Mouse (Mus musculus): ENCODE measurements around the gene Pcbp3. TPM values are rescaled to one million over a fixed set of nuclear protein-coding genes. Genes with fewer than 3 reads are reported as not detected.

Pcbp3 gene
- polyA plus RNA-seq, 1 experiment = 0.32 TPM

DNA sequence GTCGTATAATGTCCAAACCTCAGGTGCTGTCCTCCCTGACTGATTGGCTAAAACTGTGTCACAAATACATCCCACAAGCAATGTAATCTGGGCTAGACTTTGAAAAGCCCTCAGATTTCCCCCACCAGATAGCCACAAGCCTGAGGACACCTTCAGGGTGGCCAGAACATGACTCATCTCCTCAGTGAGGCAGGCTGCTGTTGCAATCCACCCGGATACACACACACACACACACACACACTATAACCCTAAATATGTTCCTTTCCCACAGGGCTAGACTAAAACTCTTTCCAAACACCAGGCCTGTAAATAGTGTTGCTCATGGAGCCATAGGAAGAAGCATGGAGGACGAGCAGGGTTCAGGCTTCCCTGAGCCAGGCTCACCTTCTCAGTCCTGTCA is 58.6 kb downstream of the Pcbp3 start:
- H3K4me1 ChIP-seq (ENCODE audit: control insufficient read depth) = peaks cover 53% of the 10 kb centered on the region

DNA sequence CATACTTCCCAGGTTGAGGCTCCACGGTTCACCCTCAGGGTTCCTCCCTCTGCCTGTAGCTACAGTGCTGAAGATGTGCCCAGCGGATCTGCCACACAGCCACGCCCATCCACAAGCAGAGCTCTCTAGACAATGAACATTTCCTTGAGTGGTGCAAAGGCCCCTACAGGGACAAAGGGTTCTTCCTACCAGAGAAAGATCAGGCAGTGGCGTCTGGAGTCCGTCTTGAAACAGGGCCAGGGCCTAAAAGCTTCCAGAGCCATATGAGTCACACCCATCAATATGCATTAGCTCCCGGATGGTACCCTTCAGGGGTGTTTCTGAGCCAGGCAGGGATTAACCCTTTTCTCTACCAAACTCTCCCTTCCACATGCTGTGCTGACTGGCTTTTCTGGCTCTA is 59.1 kb downstream of the Pcbp3 start:
- Histone ChIP-seq H3K27me3 (ENCODE audit: control insufficient read depth) (no peaks in the 10 kb centered on the region), H3K4me3 (replicated peaks) (no peak overlapping the region), H3K36me3 (ENCODE audit: control insufficient read depth) (no peaks in the 10 kb centered on the region), H3K9me3 (ENCODE audit: control insufficient read depth, low read length) (no peaks in the 10 kb centered on the region), H3K4me1 (ENCODE audit: control insufficient read depth) (peaks cover 55% of the 10 kb centered on the region)
- TF ChIP-seq GATA1 (IDR thresholded peaks at IDR 0.05; ENCODE audit: low read length) (no peak), TAL1 (IDR thresholded peaks at IDR 0.05; ENCODE audit: low read length) (no peak)

More for the DNA sequence above, 58.6 kb downstream of the Pcbp3 start:
- H3K9me3 ChIP-seq (ENCODE audit: control insufficient read depth, low read length) = no peaks in the 10 kb centered on the region
- H3K4me3 ChIP-seq (replicated peaks) = no peak overlapping the region
- no peaks in the 10 kb centered on the region for H3K36me3 ChIP-seq (ENCODE audit: control insufficient read depth)
- TF ChIP-seq GATA1 (IDR thresholded peaks at IDR 0.05; ENCODE audit: low read length) = no peak
- TF ChIP-seq TAL1 (IDR thresholded peaks at IDR 0.05; ENCODE audit: low read length) = no peak
- H3K27me3 ChIP-seq (ENCODE audit: control insufficient read depth) = no peaks in the 10 kb centered on the region

DNA sequence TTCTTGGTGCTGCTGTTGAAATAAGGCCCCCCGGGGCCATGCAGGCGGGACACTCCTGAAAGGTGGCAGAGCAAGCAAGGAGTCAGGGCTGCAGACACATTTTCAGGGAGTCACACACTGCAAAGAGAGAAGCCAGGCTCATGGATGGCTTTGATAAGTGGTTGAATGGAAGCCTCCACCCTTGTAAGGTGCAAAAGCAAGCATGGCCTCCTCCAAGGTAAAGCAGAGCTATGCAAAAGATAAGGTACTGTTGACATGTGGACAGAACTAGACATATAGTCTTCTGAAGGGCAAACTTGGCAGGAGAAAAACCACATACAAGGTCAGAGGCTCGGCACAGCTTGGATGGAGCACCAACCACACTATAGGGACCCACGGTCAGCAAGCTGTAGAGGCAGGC is 63.3 kb downstream of the Pcbp3 start:
- TF ChIP-seq TAL1 (IDR thresholded peaks at IDR 0.05; ENCODE audit: low read length) (no peak), GATA1 (IDR thresholded peaks at IDR 0.05; ENCODE audit: low read length) (no peak)
- H3K4me3 ChIP-seq (replicated peaks) = no peak overlapping the region
- H3K36me3 ChIP-seq (ENCODE audit: control insufficient read depth) = no peaks in the 10 kb centered on the region
- no peaks in the 10 kb centered on the region for H3K9me3 ChIP-seq (ENCODE audit: control insufficient read depth, low read length)
- H3K4me1 ChIP-seq (ENCODE audit: control insufficient read depth) = peaks cover 18% of the 10 kb centered on the region
- no peaks in the 10 kb centered on the region for H3K27me3 ChIP-seq (ENCODE audit: control insufficient read depth)

DNA sequence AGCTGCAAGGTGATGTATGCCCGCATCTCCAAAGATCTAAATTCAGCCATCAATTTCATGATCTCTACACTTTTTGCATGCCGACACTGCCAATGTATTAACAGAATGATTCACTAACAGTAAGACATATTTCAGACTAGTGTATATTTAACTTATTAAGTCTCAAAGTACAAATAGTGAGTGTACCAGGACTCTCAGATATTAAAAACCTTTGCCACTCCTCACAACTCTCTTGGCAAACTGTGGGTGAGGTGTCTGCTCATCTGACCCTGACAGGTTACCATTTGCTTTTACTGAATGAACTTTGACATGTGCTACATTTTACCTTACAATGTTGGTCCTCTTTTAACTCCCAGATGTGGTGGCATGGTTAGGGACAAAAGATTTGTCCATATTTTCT is 70.2 kb downstream of the Pcbp3 start:
- no peaks in the 10 kb centered on the region for H3K9me3 ChIP-seq (ENCODE audit: control insufficient read depth, low read length)
- no peaks in the 10 kb centered on the region; the same call in 1 of the 2 replicates for H3K4me1 ChIP-seq (ENCODE audit: control insufficient read depth)

DNA sequence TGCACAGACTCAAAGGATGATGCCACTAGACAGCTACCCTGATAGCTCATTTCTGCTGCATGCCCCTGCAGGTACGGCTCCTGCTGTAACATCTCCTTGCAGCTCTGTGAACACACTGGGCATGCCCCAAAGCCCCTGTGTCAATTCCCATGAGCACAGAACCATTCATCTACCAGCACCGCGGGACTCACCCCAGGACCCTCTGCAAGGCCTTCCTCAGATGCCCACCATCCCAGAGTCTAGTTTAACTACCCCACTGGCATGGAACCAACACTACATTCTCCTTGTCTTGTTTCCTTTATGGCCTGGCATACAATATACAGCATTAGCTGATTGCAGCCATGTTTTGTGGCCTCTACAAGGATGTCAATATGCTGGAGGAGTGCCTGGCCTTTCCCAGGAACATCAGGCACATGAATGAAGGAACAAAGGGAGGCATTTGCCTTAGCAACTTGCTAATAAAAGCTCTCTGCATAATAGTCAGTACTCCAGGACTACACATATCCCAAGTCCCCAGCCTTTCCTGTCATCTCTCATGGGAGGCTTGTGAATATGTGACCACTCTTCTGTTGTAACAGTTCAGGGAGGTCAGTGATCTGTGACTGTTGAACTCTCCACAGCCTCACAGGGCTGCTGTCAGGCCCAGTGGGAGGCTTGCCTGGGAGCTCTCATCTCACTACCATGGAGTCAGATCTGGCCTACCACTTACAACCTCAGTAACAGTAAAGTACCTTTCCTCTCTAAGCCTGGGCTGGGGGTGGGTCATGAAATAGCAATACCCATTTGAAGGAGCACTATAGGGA is 78.0 kb downstream of the Pcbp3 start:
- Histone ChIP-seq H3K9me3 (ENCODE audit: control insufficient read depth, low read length) (no peaks in the 10 kb centered on the region), H3K4me1 (ENCODE audit: control insufficient read depth) (no peaks in the 10 kb centered on the region; the same call in 1 of the 2 replicates), H3K36me3 (ENCODE audit: control insufficient read depth) (no peaks in the 10 kb centered on the region), H3K27me3 (ENCODE audit: control insufficient read depth) (no peaks in the 10 kb centered on the region), H3K4me3 (replicated peaks) (no peak overlapping the region)
- no peak for TF ChIP-seq TAL1 (IDR thresholded peaks at IDR 0.05; ENCODE audit: low read length)
- TF ChIP-seq GATA1 (IDR thresholded peaks at IDR 0.05; ENCODE audit: low read length) = no peak

More for the DNA sequence above, 70.2 kb downstream of the Pcbp3 start:
- H3K27me3 ChIP-seq (ENCODE audit: control insufficient read depth) = no peaks in the 10 kb centered on the region
- TF ChIP-seq TAL1 (IDR thresholded peaks at IDR 0.05; ENCODE audit: low read length) (no peak), GATA1 (IDR thresholded peaks at IDR 0.05; ENCODE audit: low read length) (no peak)
- H3K36me3 ChIP-seq (ENCODE audit: control insufficient read depth) = no peaks in the 10 kb centered on the region
- H3K4me3 ChIP-seq (replicated peaks) = no peak overlapping the region

DNA sequence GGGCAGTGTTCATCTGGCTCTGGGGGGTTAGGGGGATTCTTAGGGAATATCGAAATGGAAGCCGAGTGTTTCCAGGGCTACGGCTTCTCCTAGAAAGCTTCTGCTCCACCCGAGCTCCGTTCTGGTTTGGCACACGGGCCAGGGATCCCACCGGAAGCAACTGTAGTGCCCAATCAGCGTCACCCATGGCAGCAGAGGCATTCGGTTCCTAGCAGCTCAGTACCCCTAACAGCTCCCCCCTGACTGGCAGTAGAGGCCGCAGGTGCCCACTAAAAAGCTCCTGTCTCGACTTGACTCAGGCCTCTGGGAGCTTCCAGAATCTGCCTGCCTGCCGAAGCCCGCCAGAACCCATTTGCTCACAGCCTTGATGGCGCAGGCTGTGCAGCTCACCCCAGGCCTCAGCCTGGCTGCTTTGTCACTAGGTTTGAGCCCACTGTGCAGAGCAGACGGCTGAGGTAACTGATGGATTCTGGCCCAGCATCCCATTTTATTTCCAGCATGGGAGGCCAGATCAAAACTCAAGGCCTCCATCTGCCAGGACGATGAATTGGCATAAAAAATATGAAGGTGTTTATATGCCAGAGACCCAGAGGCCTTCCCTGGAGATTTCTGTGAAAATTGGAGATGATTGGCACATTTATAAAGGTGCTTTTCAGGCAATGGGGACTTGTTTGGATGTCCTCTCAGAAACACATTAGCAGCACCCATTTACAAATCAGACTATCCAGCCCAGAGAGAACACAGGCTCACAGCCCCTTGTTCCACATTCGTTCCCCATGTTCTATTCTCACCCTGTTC is 78.8 kb downstream of the Pcbp3 start:
- no peaks in the 10 kb centered on the region for H3K9me3 ChIP-seq (ENCODE audit: control insufficient read depth, low read length)
- no peaks in the 10 kb centered on the region; the same call in 1 of the 2 replicates for H3K4me1 ChIP-seq (ENCODE audit: control insufficient read depth)
- no peaks in the 10 kb centered on the region for H3K27me3 ChIP-seq (ENCODE audit: control insufficient read depth)
- no peak overlapping the region for H3K4me3 ChIP-seq (replicated peaks)
- no peaks in the 10 kb centered on the region for H3K36me3 ChIP-seq (ENCODE audit: control insufficient read depth)
- TF ChIP-seq TAL1 (IDR thresholded peaks at IDR 0.05; ENCODE audit: low read length) = no peak
- TF ChIP-seq GATA1 (IDR thresholded peaks at IDR 0.05; ENCODE audit: low read length) = no peak

DNA sequence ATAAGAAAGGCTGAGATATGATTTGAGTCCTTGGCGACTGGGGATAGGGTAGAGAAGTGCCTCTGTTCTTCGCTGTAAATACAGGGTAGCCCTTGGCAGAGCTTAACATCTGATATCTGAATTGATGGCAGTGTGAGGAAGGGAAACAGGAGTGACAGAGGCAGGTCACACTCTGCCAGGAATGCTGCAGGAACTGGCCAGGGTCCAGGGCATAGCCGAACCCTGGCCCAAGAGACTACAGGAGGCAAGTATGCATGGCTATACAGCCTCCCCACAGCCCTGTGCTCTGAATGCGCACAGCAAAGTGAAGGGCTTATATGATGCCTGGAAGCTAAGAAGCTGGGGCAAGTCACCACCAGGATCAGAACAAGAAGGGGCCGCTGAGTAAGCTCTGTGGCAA is 79.8 kb downstream of the Pcbp3 start:
- Histone ChIP-seq H3K36me3 (ENCODE audit: control insufficient read depth) (no peaks in the 10 kb centered on the region), H3K9me3 (ENCODE audit: control insufficient read depth, low read length) (no peaks in the 10 kb centered on the region), H3K27me3 (ENCODE audit: control insufficient read depth) (no peaks in the 10 kb centered on the region), H3K4me1 (ENCODE audit: control insufficient read depth) (no peaks in the 10 kb centered on the region; the same call in 1 of the 2 replicates), H3K4me3 (replicated peaks) (no peak overlapping the region)
- TF ChIP-seq TAL1 (IDR thresholded peaks at IDR 0.05; ENCODE audit: low read length) (no peak), GATA1 (IDR thresholded peaks at IDR 0.05; ENCODE audit: low read length) (no peak)

DNA sequence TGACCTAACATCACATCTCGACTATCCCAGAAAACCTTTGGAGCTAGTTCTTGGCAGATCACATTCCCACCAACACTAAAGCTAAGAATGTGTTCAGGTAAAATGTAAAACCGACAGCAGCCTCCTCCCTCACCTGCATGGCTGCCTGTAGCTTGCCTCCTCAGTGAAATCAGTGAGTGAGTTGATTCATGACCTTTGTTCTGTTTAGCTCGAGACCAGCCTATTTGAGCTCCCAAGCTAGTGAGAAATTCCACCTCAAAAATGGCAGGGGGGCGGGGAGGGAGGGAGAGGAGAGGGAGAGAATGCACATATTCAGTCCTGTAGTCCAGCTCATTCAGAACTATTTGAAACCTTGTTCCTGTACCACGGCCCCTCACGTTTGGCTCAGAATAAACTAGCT is 86.4 kb downstream of the Pcbp3 start:
- Histone ChIP-seq H3K4me1 (ENCODE audit: control insufficient read depth) (no peaks in the 10 kb centered on the region), H3K4me3 (replicated peaks) (no peak overlapping the region), H3K36me3 (ENCODE audit: control insufficient read depth) (no peaks in the 10 kb centered on the region), H3K27me3 (ENCODE audit: control insufficient read depth) (no peaks in the 10 kb centered on the region), H3K9me3 (ENCODE audit: control insufficient read depth, low read length) (no peaks in the 10 kb centered on the region)
- TF ChIP-seq TAL1 (IDR thresholded peaks at IDR 0.05; ENCODE audit: low read length) (no peak), GATA1 (IDR thresholded peaks at IDR 0.05; ENCODE audit: low read length) (no peak)

DNA sequence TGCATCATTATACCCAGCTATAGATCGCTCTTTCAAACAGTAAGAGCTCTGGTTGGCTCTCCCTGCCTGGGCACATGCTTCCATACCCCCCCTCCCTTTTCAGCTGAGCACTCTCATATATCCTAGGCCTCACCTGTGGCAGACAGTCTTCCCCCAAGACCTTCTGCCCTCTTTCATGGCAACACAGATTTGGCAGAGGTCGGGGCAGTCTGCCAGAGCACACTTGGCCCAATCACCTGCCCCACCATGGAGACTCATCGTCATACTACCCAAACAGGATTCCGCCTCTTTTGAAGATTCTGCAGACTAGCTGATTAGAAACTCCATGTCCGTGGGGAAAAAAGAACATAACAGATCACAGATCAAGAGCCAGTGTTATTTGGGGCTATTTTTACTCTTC is 86.8 kb downstream of the Pcbp3 start:
- TF ChIP-seq TAL1 (IDR thresholded peaks at IDR 0.05; ENCODE audit: low read length) (no peak), GATA1 (IDR thresholded peaks at IDR 0.05; ENCODE audit: low read length) (no peak)
- no peaks in the 10 kb centered on the region for H3K27me3 ChIP-seq (ENCODE audit: control insufficient read depth)
- no peak overlapping the region for H3K4me3 ChIP-seq (replicated peaks)

More for the DNA sequence above, 86.8 kb downstream of the Pcbp3 start:
- no peaks in the 10 kb centered on the region for H3K36me3 ChIP-seq (ENCODE audit: control insufficient read depth)
- no peaks in the 10 kb centered on the region for H3K9me3 ChIP-seq (ENCODE audit: control insufficient read depth, low read length)
- H3K4me1 ChIP-seq (ENCODE audit: control insufficient read depth) = no peaks in the 10 kb centered on the region

Measured in erythroblast, embryonic 14.5 days (primary cell).